Mouse (Mus musculus) thymus, adult 2 months (tissue): Measurements from ENCODE around the gene Apoa5.

ENCODE experiments used
- CTCF ChIP-seq: fragments of 200-500 bp; IDR thresholded peaks from 2 replicates; pipeline ENCODE4 v1.5.1; 2012; ENCODE audit warnings: mild to moderate bottlenecking, control low read depth, low read length, moderate library complexity, borderline replicate concordance; ENCODE audit not compliant: control insufficient read depth, poor library complexity, insufficient read depth; ENCODE audit errors: extremely low read depth
- POLR2A ChIP-seq: fragments of 200-500 bp; IDR thresholded peaks from 2 replicates; pipeline ENCODE4 v1.6.1; 2012; ENCODE audit warnings: mild to moderate bottlenecking, low read length, control low read depth, moderate library complexity; ENCODE audit not compliant: control insufficient read depth, poor library complexity, insufficient read depth; ENCODE audit errors: extremely low read depth

DNA sequence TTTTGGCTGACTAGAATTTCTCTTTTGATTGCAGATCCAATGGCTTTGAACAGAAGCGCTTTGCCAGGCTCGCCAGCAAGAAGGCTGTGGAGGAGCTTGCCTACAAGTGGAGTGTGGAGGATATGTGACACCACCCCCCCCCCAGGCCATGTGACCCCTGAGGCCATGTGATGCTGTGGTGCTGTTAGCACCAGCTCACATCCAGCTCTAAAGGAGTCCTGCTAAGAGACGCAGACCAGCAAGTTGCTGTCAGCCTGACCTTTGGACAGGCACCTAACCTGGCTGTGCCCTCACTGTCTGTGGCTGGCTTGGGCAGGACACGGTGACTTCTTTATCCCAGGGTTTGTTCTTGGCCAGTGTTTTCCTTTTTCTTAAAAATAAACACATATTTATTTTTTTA lies 29.9 kb downstream of the Apoa5 start:
- no peak for TF ChIP-seq CTCF
- no peak for TF ChIP-seq POLR2A
